Mouse (Mus musculus) embryonic facial prominence, embryonic 10.5 days (tissue): ENCODE measurements at regions not wholly inside any gene's neighbourhood (a gene's known extent, or its start where the extent isn't known, plus 50 kb on each side); places are given as distances from the start of the nearest gene placed in this dataset.
"Not testable (repeated sequence)": the region's sequence is repeated elsewhere in the genome, so short reads cannot be mapped to it uniquely, and the experiment has no call there.

Experiments used
- DNase-seq: peaks from one replicate; pipeline ENCODE4 v3.0.0-alpha.2; 2017; ENCODE audit warnings: low spot score
- H3K27ac ChIP-seq: fragments of 300-500 bp; sonication (generic); replicated peaks from 2 replicates; pipeline ENCODE4 v1.5.1; 2016; ENCODE audit warnings: mild to moderate bottlenecking
- H3K27me3 ChIP-seq: fragments of 300-500 bp; sonication (generic); replicated peaks from 2 replicates; pipeline ENCODE4 v1.6.1; 2016; ENCODE audit warnings: low read depth, mild to moderate bottlenecking; ENCODE audit not compliant: poor library complexity, severe bottlenecking
- H3K36me3 ChIP-seq: fragments of 300-500 bp; sonication (generic); replicated peaks from 2 replicates; pipeline ENCODE4 v1.6.1; 2016; ENCODE audit warnings: mild to moderate bottlenecking, moderate library complexity
- H3K4me1 ChIP-seq: fragments of 300-500 bp; sonication (generic); 2 replicates; pipeline ENCODE4 v1.6.1; 2016
- H3K4me3 ChIP-seq: fragments of 300-500 bp; sonication (generic); 2 replicates; pipeline ENCODE4 v1.5.1; 2016; ENCODE audit warnings: mild to moderate bottlenecking, moderate library complexity
- H3K9me3 ChIP-seq: fragments of 300-500 bp; sonication (generic); 2 replicates; pipeline ENCODE4 v1.6.1; 2016; ENCODE audit warnings: mild to moderate bottlenecking
- WGBS: fragments of 180-500 bp; shearing (Covaris S2); methylation state at CpG from one replicate; pipeline ENCODE4 v1.1.7; 2016; 5-methylcytosine and 5-hydroxymethylcytosine counted together

GRCm38 (mm10) chr15:8816501-8817368 is 106.2 kb upstream of the Slc1a3 start:
- Histone ChIP-seq H3K4me3 (no peak overlapping the region), H3K27me3 (no peaks in the 10 kb centered on the region), H3K27ac (no peak overlapping the region), H3K36me3 (no peaks in the 10 kb centered on the region), H3K9me3 (no peaks in the 10 kb centered on the region), H3K4me1 (no peaks in the 10 kb centered on the region)
- DNase-seq: no peak
- whole genome bisulfite sequencing: 69% methylated on average over 10 of the region's 10 CpGs

GRCm38 (mm10) chr15:8815958-8816357 is 105.4 kb upstream of the Slc1a3 start:
- Histone ChIP-seq H3K27me3 (no peaks in the 10 kb centered on the region), H3K9me3 (no peaks in the 10 kb centered on the region), H3K4me1 (no peaks in the 10 kb centered on the region), H3K27ac (no peak overlapping the region), H3K36me3 (no peaks in the 10 kb centered on the region), H3K4me3 (no peak overlapping the region)
- WGBS: 72% methylated on average over 2 of the region's 2 CpGs
- no peak for DNase-seq

- Histone ChIP-seq H3K9me3 (no peaks in the 10 kb centered on the region), H3K4me1 (no peaks in the 10 kb centered on the region), H3K36me3 (no peaks in the 10 kb centered on the region), H3K27me3 (no peaks in the 10 kb centered on the region), H3K4me3 (no peak overlapping the region), H3K27ac (no peak overlapping the region)
- 61% methylated on average over 6 of the region's 6 CpGs for WGBS
- no peak for DNase-seq
These were observed 104.7 kb upstream of the Slc1a3 start for GRCm38 (mm10) chr15:8815277-8815676.

- peak; percentile 75 for DNase-seq
- peak overlapping the region; percentile 63 for H3K27ac ChIP-seq
- H3K36me3 ChIP-seq: no peaks in the 10 kb centered on the region
- H3K4me3 ChIP-seq: no peak overlapping the region
- WGBS: 34% methylated on average over 8 of the region's 8 CpGs
- H3K9me3 ChIP-seq: no peaks in the 10 kb centered on the region
- peaks cover 7% of the 10 kb centered on the region; the same call in 1 of the 2 replicates for H3K4me1 ChIP-seq
- no peaks in the 10 kb centered on the region for H3K27me3 ChIP-seq
These were observed 95.8 kb upstream of the Slc1a3 start for GRCm38 (mm10) chr15:8806354-8806753.

- not testable (repeated sequence) for H3K27me3 ChIP-seq, DNase-seq, H3K9me3 ChIP-seq, H3K4me1 ChIP-seq, H3K4me3 ChIP-seq, H3K36me3 ChIP-seq
- H3K27ac ChIP-seq: peak overlapping the region; percentile 63; the same call in 1 of the 2 replicates
- WGBS: 91% methylated on average over 5 of the region's 5 CpGs
These were observed 95.0 kb upstream of the Slc1a3 start for GRCm38 (mm10) chr15:8805565-8805964.

GRCm38 (mm10) chr15:8802058-8802457 is 91.5 kb upstream of the Slc1a3 start:
- no peak overlapping the region for H3K4me3 ChIP-seq
- no peaks in the 10 kb centered on the region for H3K27me3 ChIP-seq
- no peak overlapping the region for H3K27ac ChIP-seq
- H3K9me3 ChIP-seq: no peaks in the 10 kb centered on the region
- no peaks in the 10 kb centered on the region for H3K36me3 ChIP-seq
- peaks cover 7% of the 10 kb centered on the region; the same call in 1 of the 2 replicates for H3K4me1 ChIP-seq
- DNase-seq: no peak
- WGBS: 61% methylated on average over 7 of the region's 7 CpGs

GRCm38 (mm10) chr15:8797015-8797414 is 86.5 kb upstream of the Slc1a3 start:
- H3K9me3 ChIP-seq: no peaks in the 10 kb centered on the region
- no peaks in the 10 kb centered on the region for H3K4me1 ChIP-seq
- H3K36me3 ChIP-seq: no peaks in the 10 kb centered on the region
- H3K27me3 ChIP-seq: no peaks in the 10 kb centered on the region
- no peak overlapping the region for H3K27ac ChIP-seq
- WGBS: 97% methylated on average over 1 of the region's 1 CpGs
- no peak for DNase-seq
- H3K4me3 ChIP-seq: no peak overlapping the region

- no peak for DNase-seq
- no peaks in the 10 kb centered on the region for H3K4me1 ChIP-seq
- no peaks in the 10 kb centered on the region for H3K27me3 ChIP-seq
- H3K36me3 ChIP-seq: no peaks in the 10 kb centered on the region
- 89% methylated on average over 2 of the region's 2 CpGs for WGBS
- H3K9me3 ChIP-seq: no peaks in the 10 kb centered on the region
- H3K27ac ChIP-seq: no peak overlapping the region
- H3K4me3 ChIP-seq: no peak overlapping the region
These were observed 81.5 kb upstream of the Slc1a3 start for GRCm38 (mm10) chr15:8792106-8792505.

- Histone ChIP-seq H3K4me1 (no peaks in the 10 kb centered on the region), H3K27me3 (no peaks in the 10 kb centered on the region), H3K27ac (no peak overlapping the region), H3K4me3 (no peak overlapping the region), H3K36me3 (no peaks in the 10 kb centered on the region), H3K9me3 (no peaks in the 10 kb centered on the region)
- DNase-seq: no peak
These were observed 79.4 kb upstream of the Slc1a3 start for GRCm38 (mm10) chr15:8789924-8790323.

GRCm38 (mm10) chr15:8789000-8789399 is 78.4 kb upstream of the Slc1a3 start:
- no peaks in the 10 kb centered on the region for H3K9me3 ChIP-seq
- no peak for DNase-seq
- no peak overlapping the region for H3K4me3 ChIP-seq
- H3K27me3 ChIP-seq: no peaks in the 10 kb centered on the region
- no peak overlapping the region for H3K27ac ChIP-seq
- no peaks in the 10 kb centered on the region for H3K4me1 ChIP-seq
- no peaks in the 10 kb centered on the region for H3K36me3 ChIP-seq
- WGBS: 67% methylated on average over 6 of the region's 6 CpGs

GRCm38 (mm10) chr15:8785537-8785936 is 75.0 kb upstream of the Slc1a3 start:
- no peak for DNase-seq
- no peaks in the 10 kb centered on the region for H3K9me3 ChIP-seq
- WGBS: 80% methylated on average over 6 of the region's 6 CpGs
- no peaks in the 10 kb centered on the region for H3K36me3 ChIP-seq
- H3K4me3 ChIP-seq: no peak overlapping the region
- no peak overlapping the region for H3K27ac ChIP-seq
- no peaks in the 10 kb centered on the region for H3K4me1 ChIP-seq
- H3K27me3 ChIP-seq: no peaks in the 10 kb centered on the region

- H3K9me3 ChIP-seq: no peaks in the 10 kb centered on the region
- no peak for DNase-seq
- H3K36me3 ChIP-seq: no peaks in the 10 kb centered on the region
- H3K27me3 ChIP-seq: no peaks in the 10 kb centered on the region
- no peaks in the 10 kb centered on the region for H3K4me1 ChIP-seq
- no peak overlapping the region for H3K4me3 ChIP-seq
- H3K27ac ChIP-seq: no peak overlapping the region
- WGBS: 88% methylated on average over 2 of the region's 2 CpGs
These were observed 73.0 kb upstream of the Slc1a3 start for GRCm38 (mm10) chr15:8783567-8783966.

- Histone ChIP-seq H3K9me3 (no peaks in the 10 kb centered on the region), H3K4me3 (no peak overlapping the region), H3K36me3 (no peaks in the 10 kb centered on the region), H3K27me3 (no peaks in the 10 kb centered on the region), H3K27ac (no peak overlapping the region), H3K4me1 (no peaks in the 10 kb centered on the region)
- WGBS: 79% methylated on average over 1 of the region's 1 CpGs
- no peak for DNase-seq
These were observed 72.5 kb upstream of the Slc1a3 start for GRCm38 (mm10) chr15:8783036-8783435.
